Mouse (Mus musculus) heart, adult 2 months (tissue): ENCODE data around the gene Fam189a1.

Source experiments
- CTCF ChIP-seq: fragments of 200-600 bp; IDR thresholded peaks from 2 replicates; pipeline ENCODE4 v1.8.1; 2022; ENCODE audit warnings: antibody characterized with exemption, mild to moderate bottlenecking, moderate library complexity
- POLR2A ChIP-seq: fragments of 200-500 bp; IDR thresholded peaks from 2 replicates; pipeline ENCODE4 v1.6.1; 2011; ENCODE audit warnings: mild to moderate bottlenecking, low read depth, low read length, control low read depth; ENCODE audit not compliant: insufficient read depth

DNA sequence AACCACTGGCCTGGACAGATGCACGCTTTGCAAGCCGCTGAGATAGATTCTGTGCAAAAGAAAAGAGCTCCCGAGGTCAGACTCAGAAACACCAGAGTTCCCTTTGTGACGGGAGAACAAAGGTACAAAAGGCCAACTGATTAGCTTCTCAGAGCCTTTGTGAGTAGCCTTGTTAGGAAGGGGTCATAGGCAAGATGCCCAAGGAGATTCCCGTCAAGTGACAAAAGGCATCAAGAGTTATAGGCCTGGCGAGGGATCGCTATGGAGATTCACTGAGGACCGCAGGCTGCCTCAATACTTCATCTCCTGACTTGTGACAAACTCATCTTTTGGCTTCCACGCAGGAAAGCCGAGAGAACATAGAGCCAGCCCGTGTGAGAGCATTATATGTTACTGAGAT is 417.2 kb downstream of the Fam189a1 start:
- TF ChIP-seq POLR2A: no peak
- no peak for TF ChIP-seq CTCF
